Mouse (Mus musculus) gastrocnemius, adult 2 months (tissue): ENCODE data around the gene Sec63. TPM values are rescaled to one million over a fixed set of nuclear protein-coding genes. Genes with fewer than 3 reads are reported as not detected.

ENCODE experiments used
- DNase-seq: peaks from one replicate; pipeline ENCODE4 v3.0.0; 2022
- H3K27ac ChIP-seq: fragments of 200-600 bp; 2 replicates; pipeline ENCODE4 v1.8.1; 2022; ENCODE audit warnings: mild to moderate bottlenecking
- H3K4me3 ChIP-seq: fragments of 200-600 bp; 2 replicates; pipeline ENCODE4 v1.8.1; 2022; ENCODE audit warnings: mild to moderate bottlenecking, moderate library complexity
- CTCF ChIP-seq: fragments of 200-600 bp; IDR thresholded peaks from 2 replicates; pipeline ENCODE4 v1.8.1; 2022; ENCODE audit warnings: antibody characterized with exemption, mild to moderate bottlenecking, moderate library complexity
- intact Hi-C: fragments of 180-260 bp; cut with DNase I; formaldehyde crosslinking; loops from one replicate; pipeline ENCODE4 v1.15.1; 2025
- total RNA-seq, 2 experiments: library from RNA; stranded (reverse); gene quantifications; 2 replicates each; pipeline ENCODE4 v1.2.3; 2021

Sec63 gene
- total RNA-seq, 2 experiments from 2014 or later = 24.1 to 26.2 TPM

DNA sequence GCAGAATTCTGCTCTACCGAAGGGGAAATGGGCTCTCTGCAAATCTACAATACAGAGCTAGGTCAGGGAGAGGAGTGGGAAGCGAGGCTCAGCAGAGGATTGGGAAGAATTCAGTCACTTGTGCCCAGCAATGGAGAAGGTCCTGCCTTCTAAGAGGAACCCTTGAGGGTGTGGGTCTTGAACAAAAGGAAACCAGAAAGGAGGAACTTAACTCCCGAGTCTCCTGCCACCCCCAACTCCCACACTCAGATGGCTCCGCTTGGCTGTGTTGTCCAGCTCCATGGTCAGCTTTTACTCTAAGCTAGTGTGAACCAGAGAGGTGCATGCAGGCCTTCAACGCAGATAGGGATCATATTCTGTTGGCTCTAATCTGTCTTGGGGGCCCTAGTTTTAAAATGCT lies 114.9 kb downstream of the Sec63 start:
- intact Hi-C loops = no loop called here
- no peak overlapping the region for H3K4me3 ChIP-seq
- no peak for DNase-seq
- no peak overlapping the region for H3K27ac ChIP-seq
- no peak for TF ChIP-seq CTCF

DNA sequence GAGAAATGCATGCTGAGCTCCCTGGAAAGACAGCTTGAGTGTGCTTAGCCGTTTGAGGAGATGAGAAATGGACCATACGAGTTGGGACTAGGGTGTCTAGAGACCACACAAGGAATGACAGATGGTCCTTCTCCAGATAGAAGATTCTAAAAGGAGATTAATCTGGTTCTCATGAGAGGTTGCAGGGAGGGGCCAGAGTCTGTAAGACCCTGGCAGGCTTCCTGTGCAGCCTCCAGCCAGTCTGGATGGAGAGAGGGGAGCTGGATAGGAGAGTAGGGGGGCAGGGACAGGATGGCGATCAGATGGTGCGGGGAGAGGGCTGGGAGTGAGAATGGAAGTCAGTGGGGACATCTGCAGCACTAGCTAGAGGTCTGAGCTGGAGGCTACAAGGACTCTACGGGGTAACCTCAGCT lies 118.0 kb downstream of the Sec63 start:
- intact Hi-C loops = no loop called here
- H3K4me3 ChIP-seq = no peak overlapping the region
- DNase-seq = no peak
- H3K27ac ChIP-seq = no peak overlapping the region
- no peak for TF ChIP-seq CTCF

DNA sequence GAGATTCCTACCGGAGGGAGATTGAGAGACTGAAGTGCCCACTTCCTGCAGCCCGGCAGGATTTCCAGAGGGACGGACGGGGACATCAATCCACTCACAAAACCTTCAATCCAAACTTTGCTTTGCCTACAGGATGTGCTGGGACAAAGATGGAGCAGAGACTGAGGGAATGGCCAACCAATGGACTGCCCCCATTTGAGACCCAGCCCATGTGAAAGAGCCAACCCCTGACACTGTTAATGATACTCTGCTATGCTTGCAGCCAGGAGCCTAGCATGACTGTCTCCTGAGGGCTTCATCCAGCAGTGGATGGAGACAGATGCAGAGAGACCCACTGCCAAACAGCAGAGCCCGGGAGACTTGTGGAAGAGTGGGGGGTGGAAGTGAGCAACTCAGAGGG lies 118.4 kb downstream of the Sec63 start:
- TF ChIP-seq CTCF = no peak
- no peak for DNase-seq
- intact Hi-C loops = no loop called here
- Histone ChIP-seq H3K4me3 (no peak overlapping the region), H3K27ac (no peak overlapping the region)

Other genes with a start within 250 kb of the Sec63 start
- gene Nr2e1, start 177.9 kb upstream of the Sec63 start, total RNA-seq = not detected
- 10 to 100 TPM; 14.7 to 22.2 TPM for gene Ostm1, start 177.7 kb upstream of the Sec63 start, total RNA-seq
- under 1 TPM; 0.46 to 0.59 TPM for gene Scml4, start 98.9 kb downstream of the Sec63 start, total RNA-seq